Mouse (Mus musculus) ovary, postnatal 14 days (tissue): Measurements from ENCODE around the gene P2ry10.
"Not testable (repeated sequence)": the region's sequence is repeated elsewhere in the genome, so short reads cannot be mapped to it uniquely, and the experiment has no call there.

Experiments used
- DNase-seq: peaks from one replicate; pipeline ENCODE4 v3.0.0; 2022; ENCODE audit warnings: low spot score

The P2ry10 gene

GRCm38 (mm10) chrX:107088177-107088576 is at the start of gene P2ry10:
TSS of gene P2ry10 (plus strand) at chrX:107088492.
- no peak for DNase-seq

DNA sequence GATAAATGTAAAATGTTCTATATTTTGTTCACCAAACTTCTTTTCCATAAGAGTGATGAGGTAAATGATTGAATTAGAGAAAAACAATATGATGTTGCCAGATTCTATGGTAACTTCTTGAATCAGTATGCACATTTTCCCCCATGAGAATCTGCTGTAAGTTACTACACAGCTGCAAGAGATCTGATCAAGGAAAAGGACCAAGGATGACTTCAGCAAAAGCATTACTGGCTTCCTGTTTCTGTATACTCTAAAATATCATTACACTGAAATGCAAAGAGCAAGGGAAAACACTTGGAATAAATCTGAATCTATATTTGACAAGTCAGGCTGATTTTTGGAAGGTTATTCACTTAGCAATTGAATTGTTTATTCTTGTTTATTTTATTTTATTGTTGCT is 49.1 kb upstream of the P2ry10 start:
- DNase-seq: no peak

- DNase-seq: no peak
Observed at GRCm38 (mm10) chrX:107039635-107040034, 48.7 kb upstream of the P2ry10 start.

DNA sequence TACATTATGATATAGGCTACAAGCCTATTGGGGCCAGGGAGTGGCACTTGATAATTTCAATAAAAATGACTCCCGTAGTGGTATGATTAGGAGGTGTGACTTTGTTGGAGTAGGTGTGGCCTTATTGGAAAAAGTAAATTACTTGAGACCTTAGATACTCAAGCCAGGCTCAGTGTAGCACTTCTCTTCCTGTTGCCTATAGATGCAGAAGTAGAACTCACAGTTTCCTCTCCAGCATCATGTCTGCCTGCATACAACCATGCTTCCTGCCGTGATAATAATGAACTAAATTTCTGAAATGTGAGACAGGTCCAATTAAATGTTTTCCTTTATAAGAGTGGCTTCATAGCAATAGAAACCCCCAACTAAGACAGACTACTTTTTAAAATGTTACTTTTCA is 45.9 kb upstream of the P2ry10 start:
- no peak for DNase-seq

DNA sequence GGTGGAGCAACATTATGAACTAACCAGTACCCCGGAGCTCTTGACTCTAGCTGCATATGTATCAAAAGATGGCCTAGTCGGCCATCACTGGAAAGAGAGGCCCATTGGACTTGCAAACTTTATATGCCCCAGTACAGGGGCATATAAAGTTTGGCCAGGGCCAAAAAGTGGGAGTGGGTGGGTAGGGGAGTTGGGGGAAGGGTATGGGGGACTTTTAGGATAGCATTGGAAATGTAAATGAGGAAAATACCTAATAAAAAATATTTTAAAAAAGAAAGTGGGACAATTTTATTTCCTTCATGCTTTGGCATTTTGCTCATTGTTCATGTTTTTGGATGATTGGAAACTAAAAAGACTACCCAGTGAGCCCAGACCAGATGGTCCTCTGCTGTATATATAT is 4.9 kb upstream of the P2ry10 start:
- not testable (repeated sequence) for DNase-seq

GRCm38 (mm10) chrX:107084320-107084719 is 4.0 kb upstream of the P2ry10 start:
- no peak for DNase-seq

- no peak for DNase-seq
Observed at GRCm38 (mm10) chrX:107089131-107089530, 839 bp downstream of the P2ry10 start.

- DNase-seq: no peak
Observed at GRCm38 (mm10) chrX:107089930-107090329, 1.6 kb downstream of the P2ry10 start.

DNA sequence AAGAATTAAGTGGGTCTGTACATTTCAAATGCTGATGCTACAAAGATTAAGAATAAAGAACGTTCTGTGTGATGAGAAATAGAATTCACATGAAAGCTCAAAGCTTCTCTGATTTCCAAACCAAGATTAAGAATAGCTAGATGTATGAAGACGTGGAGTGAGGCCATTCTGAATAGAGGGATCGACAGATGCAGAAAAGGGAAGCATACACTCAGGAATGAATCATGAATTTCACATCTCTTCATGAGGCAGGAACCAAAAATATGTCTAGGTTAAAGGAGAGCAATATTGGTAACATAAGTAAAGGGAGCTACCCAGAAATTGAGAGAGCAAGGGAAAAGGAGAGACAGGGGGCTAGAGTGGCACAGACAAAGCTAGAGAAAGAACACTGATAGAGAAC is 7.3 kb downstream of the P2ry10 start:
- DNase-seq: no peak

GRCm38 (mm10) chrX:107116333-107116732 is 28.0 kb downstream of the P2ry10 start:
- DNase-seq: no peak

- no peak for DNase-seq
Observed at GRCm38 (mm10) chrX:107116987-107117386, 28.7 kb downstream of the P2ry10 start.

GRCm38 (mm10) chrX:107143184-107143583 is 54.9 kb downstream of the P2ry10 start:
- no peak for DNase-seq

DNA sequence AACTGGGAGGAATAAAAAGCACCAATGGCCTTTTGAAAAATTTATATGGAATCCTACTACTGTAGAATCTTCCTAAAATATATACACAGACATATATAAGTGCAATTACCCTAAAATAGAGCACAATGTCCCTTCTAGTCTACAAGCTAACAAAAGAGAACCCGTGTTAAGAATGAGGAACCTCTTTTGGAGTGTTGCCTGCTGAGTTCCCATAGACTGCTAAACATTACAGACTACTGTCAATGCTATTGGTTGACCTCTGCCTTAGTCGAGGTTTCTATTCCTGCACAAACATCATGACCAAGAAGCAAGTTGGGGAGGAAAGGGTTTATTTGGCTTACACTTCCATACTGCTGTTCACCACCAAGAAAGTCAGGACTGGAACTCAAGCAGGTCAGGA is 55.6 kb downstream of the P2ry10 start:
- DNase-seq: no peak

DNA sequence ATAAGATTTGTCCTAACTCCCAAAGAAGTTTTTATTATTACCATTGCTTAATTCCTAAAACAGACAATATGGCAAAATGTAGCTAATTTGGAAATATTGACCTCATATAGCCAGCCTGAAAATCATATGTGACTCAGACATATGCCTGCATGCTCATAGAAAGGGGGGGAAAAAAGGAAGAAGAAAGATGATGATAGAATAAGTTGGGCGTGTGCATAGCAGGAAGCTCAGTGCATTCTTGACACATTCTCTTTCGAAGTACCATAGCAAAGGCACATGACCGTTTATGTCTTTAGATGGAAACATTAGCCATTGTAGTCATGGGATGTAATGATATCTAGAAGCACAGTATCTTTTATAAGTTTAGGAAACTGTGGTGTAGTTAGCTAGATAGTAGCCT is 60.4 kb downstream of the P2ry10 start, which contains the start of gene P2ry10b:
Gene P2ry10b, plus strand, starts transcription at position 247 of the 400 bp plus-strand sequence.
- no peak for DNase-seq

DNA sequence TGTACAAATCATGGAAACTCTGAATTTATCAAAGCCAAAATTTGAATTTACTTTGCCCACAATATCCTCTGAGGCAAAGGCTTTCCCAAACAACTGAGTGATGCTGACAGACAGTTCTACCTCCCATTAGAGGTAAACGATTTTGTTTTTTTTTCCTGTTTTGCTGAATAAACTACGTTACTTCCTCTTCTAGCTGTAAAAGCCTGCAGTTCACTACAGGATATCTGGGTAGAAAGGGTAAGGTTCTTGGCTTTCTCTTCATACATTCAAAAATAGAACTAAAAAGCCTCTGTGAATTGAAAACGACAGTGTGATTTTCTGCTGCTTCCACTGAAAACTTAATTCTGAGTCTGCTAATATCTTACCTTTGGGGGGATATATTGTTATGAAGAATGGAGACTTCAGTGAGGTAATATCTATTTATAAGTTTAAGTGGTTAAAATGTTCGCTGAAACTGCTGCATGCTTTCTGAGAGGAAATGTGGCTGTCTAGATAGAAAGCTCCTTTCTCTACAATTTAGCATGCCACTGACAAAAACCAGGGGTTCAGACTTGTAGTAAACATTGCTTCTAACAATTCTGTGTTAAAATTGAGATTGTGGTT is 61.2 kb downstream of the P2ry10 start:
- DNase-seq: no peak

DNA sequence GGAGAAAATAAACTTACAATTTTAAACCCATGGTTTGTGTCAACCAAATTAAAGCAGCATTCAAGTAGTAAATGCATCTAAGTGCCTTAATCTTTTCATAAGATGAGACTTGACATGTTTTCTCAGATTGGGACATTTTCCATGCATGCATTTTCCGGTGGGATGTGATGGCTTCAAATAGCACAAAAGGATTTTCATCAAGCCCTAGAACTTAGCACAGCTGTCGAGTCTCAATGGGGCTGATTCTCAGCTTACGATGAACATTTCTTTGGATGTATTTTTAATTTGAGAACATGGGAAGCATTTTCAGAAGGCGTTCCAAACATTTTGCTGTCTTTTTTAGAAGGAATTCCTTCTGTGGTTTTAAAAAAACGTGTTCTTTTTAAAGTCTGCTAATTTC is 61.7 kb downstream of the P2ry10 start:
- DNase-seq: no peak

DNA sequence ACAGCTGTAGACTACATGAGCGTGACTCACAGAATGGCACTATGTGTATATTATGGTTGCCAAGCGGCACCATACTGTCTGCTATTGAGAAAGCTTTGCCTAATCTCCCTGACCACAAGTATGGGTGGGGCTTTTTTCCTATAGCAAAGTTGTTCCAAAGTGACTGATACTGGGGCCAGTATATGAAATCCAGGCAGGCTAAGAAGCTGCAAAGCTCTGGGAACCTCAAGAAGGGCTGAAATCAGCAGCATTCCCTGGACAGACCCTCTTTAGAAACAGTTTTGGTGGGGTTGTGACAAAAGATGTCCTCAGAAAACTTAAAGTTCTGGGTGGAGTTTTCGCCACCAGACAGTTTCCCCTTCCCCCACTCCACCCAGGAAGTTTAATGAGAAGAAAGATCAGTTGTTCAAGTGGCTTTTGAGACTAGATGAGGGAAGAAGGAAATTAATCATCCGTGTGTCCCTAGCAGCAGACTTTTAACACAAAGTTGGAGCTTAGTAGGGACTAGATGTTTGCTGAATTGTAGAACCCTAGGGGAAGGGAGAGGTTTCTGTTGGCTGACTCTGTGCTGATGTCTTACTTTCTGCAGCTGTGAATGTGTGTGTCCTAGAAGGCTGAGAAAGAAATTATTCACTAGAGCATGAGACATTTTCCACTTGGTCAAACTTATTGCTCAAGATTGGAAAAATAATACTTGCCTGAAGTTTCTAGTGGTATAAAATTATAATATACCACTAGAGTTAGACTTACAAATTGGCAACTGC is 62.6 kb downstream of the P2ry10 start:
- DNase-seq: no peak
